Mouse (Mus musculus) small intestine, adult 2 months (tissue): Measurements from ENCODE around the gene Cd79b.

ENCODE experiments used
- CTCF ChIP-seq: fragments of 200-500 bp; IDR thresholded peaks from 2 replicates; pipeline ENCODE4 v1.5.1; 2012; ENCODE audit warnings: low read depth, mild to moderate bottlenecking, control low read depth, inconsistent platforms, low read length, moderate library complexity, mixed read lengths; ENCODE audit not compliant: insufficient replicate concordance, insufficient read length; ENCODE audit errors: extremely low read depth
- POLR2A ChIP-seq: fragments of 200-500 bp; IDR thresholded peaks from 2 replicates; pipeline ENCODE4 v1.6.1; 2012; ENCODE audit warnings: low read depth, mild to moderate bottlenecking, control low read depth, inconsistent platforms, low read length, moderate library complexity

GRCm38 (mm10) chr11:106338870-106339269 lies 24.3 kb upstream of the Cd79b start:
- no peak for TF ChIP-seq CTCF
- TF ChIP-seq POLR2A, result no peak
